Mouse (Mus musculus): ENCODE measurements around the gene Gpat2.

GRCm38 (mm10) chr2:127424977-127425376 lies at the start of gene Gpat2:
- TF ChIP-seq CTCF (IDR thresholded peaks at IDR 0.05; ENCODE audit: borderline replicate concordance, extremely low read depth, insufficient read depth, insufficient read length): no peak
- no peak for TF ChIP-seq POLR2A (IDR thresholded peaks at IDR 0.05; ENCODE audit: borderline replicate concordance, extremely low read depth, insufficient read depth, insufficient read length, poor library complexity, severe bottlenecking)

All from brain, embryonic 14.5 days (tissue).